1 mouse cellular context compared by ENCODE assay signal in the genomic region with DNA sequence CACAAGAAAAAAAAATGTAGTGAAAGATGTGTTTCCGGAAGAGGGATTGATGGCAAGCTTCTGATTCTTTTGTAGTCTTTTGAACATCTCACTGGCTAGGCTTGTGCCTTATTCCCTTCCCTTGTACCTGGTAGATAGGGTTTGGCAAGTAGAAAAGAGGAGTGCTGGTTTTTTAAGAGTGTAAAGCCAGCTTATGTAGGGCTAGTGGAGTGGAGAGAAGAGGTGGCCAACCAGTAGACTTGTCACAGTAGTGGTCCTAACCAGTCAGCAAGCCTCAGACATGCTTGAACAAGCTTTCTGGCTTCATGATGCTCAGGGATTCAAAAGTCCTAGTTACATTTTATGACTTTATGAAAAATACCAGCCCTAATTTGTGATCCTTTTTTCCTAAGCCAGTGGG.
A peak's percentile ranks its signal among the peaks of the same experiment; 100 is the strongest.
TF ChIP-seq lines count a peak whose summit lies in the region.

No protein-coding gene starts in this region.

TF ChIP-seq in MEL, 35 proteins besides CTCF, POLR2A, EP300 and RAD21:
- TF ChIP-seq BHLHE40 (IDR thresholded peaks at IDR 0.05; ENCODE audit: borderline replicate concordance, low read depth, low read length) (no peak), MYC (IDR thresholded peaks at IDR 0.05; ENCODE audit: low read depth, low read length) (no peak), POLR2AphosphoS2 (IDR thresholded peaks at IDR 0.05; ENCODE audit: low read length) (peak; percentile 63; the same call in 1 of the 2 replicates), ZKSCAN1 (IDR thresholded peaks at IDR 0.05; ENCODE audit: low read depth, low read length) (0 out of 2 replicates have a peak, but pooled peaks have one; percentile 27), TCF12 (IDR thresholded peaks at IDR 0.05; ENCODE audit: low read depth, low read length) (no peak), NRF1 (IDR thresholded peaks at IDR 0.05; ENCODE audit: insufficient read depth, low read depth, low read length, poor library complexity, severe bottlenecking) (no peak)
